Mouse (Mus musculus): ENCODE measurements around the gene Cep152.

Gene Cep152

DNA sequence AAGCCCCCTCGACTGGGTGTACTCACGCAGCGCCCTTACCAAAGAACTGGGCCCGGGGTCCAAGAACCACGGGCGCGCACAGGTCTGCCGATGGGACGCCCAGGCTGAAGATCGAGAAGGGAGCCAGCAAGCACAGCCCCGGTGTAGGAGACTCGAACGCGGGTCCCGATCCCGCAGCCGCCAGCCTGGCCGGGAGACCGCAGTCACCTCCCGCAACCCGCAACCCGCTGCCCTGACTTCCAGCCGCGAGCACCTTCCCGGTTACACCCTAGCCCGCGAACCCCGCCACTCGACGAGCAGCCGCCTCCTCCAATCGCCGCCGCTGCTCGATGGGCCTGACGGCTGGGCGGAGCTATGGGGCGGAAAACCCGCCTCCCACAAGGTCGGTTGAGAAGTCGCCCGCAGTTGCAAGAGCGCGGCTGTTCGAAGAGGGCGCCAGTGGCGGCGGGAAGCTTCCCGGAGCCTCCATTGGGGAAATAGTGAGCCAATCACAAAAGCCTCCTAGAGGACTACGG, at the start of gene Cep152:
Gene Cep152, minus strand, starts transcription at position 277 of the 515 bp plus-strand sequence.
- peak; percentile 97 for DNase-seq (ENCODE audit: low spot score)

- peak; percentile 91 for DNase-seq (ENCODE audit: low spot score)
Measured at GRCm38 (mm10) chr2:125672957-125673631, 48.2 kb upstream of the Cep152 start, which contains the start of gene Eid1. Gene Eid1 (plus strand): TSS chr2:125673095.

DNA sequence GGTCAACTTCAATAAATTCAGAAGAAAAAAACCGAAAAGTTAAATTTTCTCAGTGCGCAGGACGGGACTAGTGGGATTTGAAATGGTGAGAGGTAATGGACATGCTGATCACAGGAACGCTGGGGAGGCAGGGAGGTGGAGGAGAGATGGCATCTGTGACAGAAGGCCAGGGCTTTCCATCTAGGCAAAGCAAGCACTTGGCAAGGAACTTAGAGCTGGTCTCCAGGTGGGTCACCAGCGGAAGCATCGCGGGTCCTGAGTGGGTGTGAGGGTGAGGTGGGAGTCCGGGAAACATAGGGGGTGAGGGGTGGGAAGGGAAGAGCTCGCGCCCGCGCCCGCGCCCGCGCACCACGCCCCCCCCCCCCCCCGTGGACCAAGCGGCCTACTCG, 47.6 kb upstream of the Cep152 start:
- no peak for DNase-seq (ENCODE audit: low spot score)

GRCm38 (mm10) chr2:125670846-125671245, 45.9 kb upstream of the Cep152 start:
- DNase-seq (ENCODE audit: low spot score): no peak

DNA sequence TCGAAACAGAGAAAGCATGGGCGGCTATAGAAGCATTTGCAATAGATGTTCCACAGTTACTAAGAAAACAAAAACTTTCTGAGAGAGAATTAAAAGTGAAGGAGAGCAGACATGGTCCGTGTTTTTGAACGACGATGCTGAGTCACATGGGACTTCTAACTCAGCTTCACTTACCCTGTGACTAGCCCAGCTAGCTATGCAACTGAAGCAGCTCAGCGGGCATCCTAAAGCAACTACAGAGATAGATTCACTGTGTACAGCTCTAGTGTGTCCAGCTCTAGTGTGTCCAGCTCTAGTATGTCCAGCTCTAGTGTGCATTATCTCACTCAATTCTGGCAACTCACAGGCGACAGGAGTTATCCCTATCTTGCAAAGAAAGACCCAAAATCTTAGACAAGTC, 42.8 kb upstream of the Cep152 start:
- no peak for DNase-seq (ENCODE audit: low spot score)

DNA sequence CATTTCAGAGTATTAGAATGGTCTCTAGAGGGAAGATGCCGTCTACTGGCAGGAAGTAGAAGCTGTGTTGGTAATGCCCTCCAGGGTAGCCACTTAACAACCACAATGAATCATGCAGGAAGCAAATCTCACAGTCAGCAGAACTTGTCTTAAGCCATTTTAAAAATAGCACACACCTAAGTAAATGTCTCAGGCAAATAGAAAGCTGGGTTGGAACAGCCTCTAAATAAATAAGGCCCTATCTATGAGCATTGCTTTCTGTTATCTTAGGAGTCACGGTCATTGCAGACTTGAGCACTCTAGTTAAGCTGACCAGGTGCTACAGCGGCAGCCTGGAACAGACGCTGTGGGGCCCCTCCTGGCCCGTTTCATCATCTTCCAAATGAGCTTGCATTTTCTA, 42.3 kb upstream of the Cep152 start:
- DNase-seq (ENCODE audit: low spot score): no peak

DNA sequence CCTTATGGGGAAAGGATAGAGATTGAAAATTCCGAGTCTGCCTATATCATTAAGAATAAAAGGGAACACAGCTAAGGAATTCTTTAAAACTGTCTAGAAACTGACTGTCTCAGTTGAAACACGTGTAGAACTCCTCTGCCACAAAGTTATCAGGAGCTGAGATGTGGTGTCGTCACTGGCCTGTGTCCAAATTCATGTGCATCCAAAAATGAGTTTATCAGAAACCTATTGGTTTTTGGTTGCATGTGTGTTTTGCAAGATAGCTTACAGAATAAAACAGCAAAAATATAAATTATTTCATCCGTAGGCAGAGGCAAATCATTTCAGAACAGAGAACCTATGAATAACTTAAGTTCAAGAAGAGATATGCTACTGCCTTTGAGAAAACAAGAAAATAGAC, 41.8 kb upstream of the Cep152 start:
- no peak for DNase-seq (ENCODE audit: low spot score)

GRCm38 (mm10) chr2:125665909-125666308, 41.0 kb upstream of the Cep152 start:
- DNase-seq (ENCODE audit: low spot score): no peak

GRCm38 (mm10) chr2:125665213-125665612, 40.3 kb upstream of the Cep152 start:
- DNase-seq (ENCODE audit: low spot score): no peak

GRCm38 (mm10) chr2:125662517-125662916, 37.6 kb upstream of the Cep152 start:
- no peak for DNase-seq (ENCODE audit: low spot score)

- no peak for DNase-seq (ENCODE audit: low spot score)
Measured at GRCm38 (mm10) chr2:125661156-125661555, 36.2 kb upstream of the Cep152 start.

GRCm38 (mm10) chr2:125660537-125661130, 35.7 kb upstream of the Cep152 start:
- DNase-seq (ENCODE audit: low spot score): peak; percentile 66

DNA sequence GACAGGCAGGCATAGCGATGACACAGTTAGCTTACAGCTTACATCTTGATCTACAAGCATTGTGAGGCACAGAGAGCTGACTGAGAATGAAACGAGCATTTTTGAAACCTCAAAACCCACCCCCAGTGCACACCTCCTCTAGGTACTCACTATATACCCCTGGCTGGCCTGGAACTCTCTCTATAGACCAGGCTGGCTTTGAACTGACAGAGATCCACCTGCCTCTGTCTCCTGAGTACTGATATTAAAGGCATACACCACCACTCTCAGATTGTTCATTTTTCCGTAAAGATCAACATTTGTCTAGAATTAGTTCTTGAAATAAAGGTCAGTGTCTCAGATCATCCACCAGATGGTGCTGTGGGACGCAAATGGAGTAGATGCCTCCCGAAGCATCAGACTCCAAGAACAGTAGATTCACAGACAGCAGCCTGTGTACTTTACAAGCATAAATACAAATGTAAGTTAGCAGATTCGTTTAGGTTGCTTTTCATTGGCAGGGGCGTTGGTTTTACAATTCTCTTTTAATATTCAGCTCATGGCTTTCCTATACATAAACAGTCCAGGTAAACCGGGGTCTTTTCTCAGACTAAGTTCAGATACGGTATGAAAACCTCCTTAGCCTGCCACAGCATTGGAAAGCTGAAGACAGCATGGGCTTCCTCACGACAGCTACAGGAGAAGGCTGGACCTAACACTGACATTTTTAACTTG, 35.1 kb upstream of the Cep152 start:
- peak; percentile 78 for DNase-seq (ENCODE audit: low spot score)

DNA sequence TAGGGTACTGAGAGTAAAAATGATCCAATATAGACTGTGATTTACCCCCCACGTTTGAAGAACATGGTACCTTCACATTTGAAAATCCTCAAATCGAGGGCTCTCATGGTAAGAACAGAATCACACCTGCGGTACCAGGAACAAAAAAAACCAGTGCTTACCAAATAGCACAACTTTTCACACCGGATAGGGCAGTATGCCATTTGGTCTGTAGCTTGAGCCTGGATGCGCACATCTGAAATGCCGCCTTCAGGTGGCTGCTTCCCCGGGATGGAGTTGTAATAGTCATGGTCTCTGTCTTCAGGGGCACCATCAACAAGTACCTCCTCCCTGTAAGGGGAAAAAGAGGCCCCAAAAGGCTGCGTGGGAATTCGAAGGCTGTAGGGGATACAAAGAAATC, 30.5 kb upstream of the Cep152 start:
- DNase-seq (ENCODE audit: low spot score): no peak

DNA sequence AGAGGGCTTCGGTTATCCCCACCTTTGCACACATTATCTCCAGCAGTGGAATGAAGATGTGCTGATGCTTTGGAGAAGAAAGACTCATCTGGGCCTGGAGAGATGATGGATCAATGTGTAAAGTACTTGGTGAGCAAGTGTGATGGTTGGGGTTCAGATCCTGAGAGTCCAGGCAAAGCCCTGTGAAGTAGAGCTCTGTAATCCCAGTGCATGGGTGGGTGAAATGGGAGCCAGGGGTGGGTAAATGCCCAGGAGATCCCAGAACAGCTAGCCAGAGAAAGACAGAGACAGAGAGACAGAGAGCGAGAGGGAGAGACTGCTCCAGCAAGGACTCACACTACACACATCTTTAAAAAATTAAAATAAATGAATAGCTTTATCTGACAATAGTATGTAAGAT, 28.4 kb upstream of the Cep152 start:
- DNase-seq (ENCODE audit: low spot score): no peak

DNA sequence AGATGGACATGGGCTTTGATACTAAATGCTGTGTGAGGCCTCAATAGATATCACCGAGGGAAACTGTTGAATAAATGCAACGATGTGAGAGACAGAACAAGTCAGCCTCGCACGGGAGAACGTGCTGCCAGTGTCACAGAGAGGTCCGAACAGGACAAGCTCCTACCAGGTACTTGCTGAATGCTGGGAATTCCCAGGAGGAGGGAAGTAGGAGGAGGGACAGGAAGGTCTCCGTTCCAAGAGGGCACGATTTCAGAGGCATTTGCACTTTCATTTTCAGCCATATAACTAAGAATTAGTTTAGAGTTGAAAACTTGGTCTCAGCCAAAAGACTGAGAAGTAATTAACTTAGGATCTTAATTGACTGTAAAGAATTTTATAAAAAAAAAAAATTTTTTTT, 26.6 kb upstream of the Cep152 start:
- no peak for DNase-seq (ENCODE audit: low spot score)

GRCm38 (mm10) chr2:125650742-125651352, 25.9 kb upstream of the Cep152 start:
- no peak for DNase-seq (ENCODE audit: low spot score)

DNA sequence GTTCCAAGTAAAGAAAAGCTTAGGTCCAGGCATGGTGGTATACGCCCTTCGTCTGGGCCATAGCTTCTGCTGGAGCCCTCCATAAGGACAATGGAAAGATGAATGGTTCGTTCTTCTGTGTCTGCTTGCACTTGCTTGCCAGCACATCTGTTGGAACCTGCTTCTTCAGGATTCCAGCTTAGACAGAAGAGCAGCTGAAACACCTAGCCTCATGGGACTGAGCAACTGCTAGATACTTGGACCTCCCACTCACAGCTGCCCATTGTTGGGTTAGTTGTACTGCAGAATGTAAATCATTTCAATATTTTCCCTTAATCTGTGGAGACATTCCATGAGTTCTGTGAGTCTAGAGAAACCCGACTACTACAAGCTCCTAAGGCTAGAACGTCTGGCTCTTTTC, 25.1 kb upstream of the Cep152 start:
- no peak for DNase-seq (ENCODE audit: low spot score)

GRCm38 (mm10) chr2:125644912-125645311, 20.0 kb upstream of the Cep152 start:
- no peak for DNase-seq (ENCODE audit: low spot score)

- no peak for DNase-seq (ENCODE audit: low spot score)
Measured at GRCm38 (mm10) chr2:125637331-125637730, 12.4 kb upstream of the Cep152 start.

DNA sequence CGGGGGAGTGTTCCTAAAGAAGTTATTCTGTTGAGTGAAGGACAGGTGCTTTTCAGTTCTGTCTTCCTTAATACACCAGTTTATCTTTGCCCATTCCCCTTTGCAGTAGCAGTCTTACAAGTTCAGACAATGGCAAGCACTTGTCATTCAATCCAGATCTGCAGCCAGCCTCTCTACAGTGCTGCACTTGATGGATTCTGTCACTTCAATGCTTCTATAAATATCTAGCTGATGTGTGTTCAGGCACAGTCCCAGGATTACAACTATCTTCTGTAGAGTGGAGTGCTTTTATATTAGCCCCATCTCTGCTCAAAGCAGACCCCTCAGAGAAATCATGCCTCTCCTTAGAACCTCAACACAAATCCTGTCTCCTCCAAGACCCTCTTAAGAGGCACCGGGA, 5.1 kb upstream of the Cep152 start:
- no peak for DNase-seq (ENCODE audit: low spot score)

- DNase-seq (ENCODE audit: low spot score): no peak
Measured at GRCm38 (mm10) chr2:125628487-125628886, 3.6 kb upstream of the Cep152 start.

GRCm38 (mm10) chr2:125626536-125626935, 1.6 kb upstream of the Cep152 start:
- DNase-seq (ENCODE audit: low spot score): peak; percentile 46

Data from testis, postnatal 10 days (tissue).